Mouse (Mus musculus) kidney, adult 2 months (tissue): ENCODE measurements at regions not wholly inside any gene's neighbourhood (a gene's known extent, or its start where the extent isn't known, plus 50 kb on each side); places are given as distances from the start of the nearest gene placed in this dataset.

Experiments
- CTCF ChIP-seq: fragments of 200-500 bp; conservative IDR thresholded peaks from 2 replicates; pipeline ENCODE4 v1.5.1; 2011; ENCODE audit warnings: low read depth, mild to moderate bottlenecking, control low read depth, low read length, moderate library complexity, mixed read lengths; ENCODE audit not compliant: insufficient read depth, insufficient read length
- POLR2A ChIP-seq: fragments of 200-500 bp; IDR thresholded peaks from one replicate; pipeline ENCODE4 v1.6.1; 2011; ENCODE audit warnings: low read depth, low read length, control low read depth

DNA sequence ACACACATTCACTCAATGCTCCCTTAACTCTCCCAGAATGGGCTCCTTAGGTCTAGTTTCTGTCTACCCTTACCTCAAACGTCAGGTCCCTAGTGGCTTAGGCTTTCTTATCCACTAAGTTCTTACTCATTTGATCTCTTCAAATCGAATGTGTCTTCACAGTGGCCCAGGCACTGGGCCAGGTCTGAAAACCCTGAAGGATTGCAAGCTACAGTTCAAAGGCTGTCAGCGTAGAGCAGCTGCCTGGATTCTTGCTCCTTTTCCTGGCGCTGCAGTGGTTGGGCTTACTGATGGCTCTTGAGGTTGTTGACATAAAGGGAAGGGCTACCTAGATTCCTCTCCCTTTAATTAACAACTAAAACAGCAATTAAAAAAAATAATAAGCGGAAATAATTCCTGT is 103.0 kb downstream of the Ankrd50 start:
- TF ChIP-seq CTCF (no peak), POLR2A (no peak)
